Mouse (Mus musculus) CH12.LX (cell line): Measurements from ENCODE around the gene Depdc7. TPM values are rescaled to one million over a fixed set of nuclear protein-coding genes. Genes with fewer than 3 reads are reported as not detected.

Experiments
- DNase-seq: peaks from one replicate; pipeline ENCODE4 v3.0.0-alpha.2; 2013; ENCODE audit errors: extremely low read depth
- H3K27ac ChIP-seq: 2 replicates; pipeline ENCODE4 v1.5.1; 2012; ENCODE audit warnings: low read depth, mild to moderate bottlenecking, control low read depth, moderate library complexity; ENCODE audit not compliant: insufficient read depth
- H3K27me3 ChIP-seq: replicated peaks from 2 replicates; pipeline ENCODE3; 2012; ENCODE audit warnings: inconsistent platforms
- H3K36me3 ChIP-seq, 2 experiments: replicated peaks in 1 of 2; 2 replicates each; pipeline versions ENCODE3 to v1.6.1; 2012; ENCODE audit warnings: inconsistent platforms in 1 of 2, low read length in 1 of 2, mild to moderate bottlenecking in 1 of 2, mixed read lengths in 1 of 2, moderate library complexity in 1 of 2; ENCODE audit not compliant: control insufficient read depth in 1 of 2, insufficient read depth in 1 of 2
- H3K4me1 ChIP-seq, 2 experiments: 2 replicates each; pipeline ENCODE4 v1.6.1; 2012; ENCODE audit warnings: inconsistent platforms in 1 of 2, moderate library complexity in 1 of 2; ENCODE audit not compliant: insufficient read depth in 2 of 2, control insufficient read depth in 1 of 2
- H3K4me2 ChIP-seq: 2 replicates; pipeline ENCODE4 v1.6.1; 2012; ENCODE audit warnings: low read depth, mild to moderate bottlenecking, control low read depth; ENCODE audit not compliant: poor library complexity, insufficient read depth, severe bottlenecking
- H3K4me3 ChIP-seq, 3 experiments: fragments of 150-350 bp in 1 of 3; sonication (generic) in 1 of 3; replicated peaks in 1 of 3; 2 replicates each; pipeline versions ENCODE3 to v1.5.1; 2011 to 2012; ENCODE audit warnings: low read depth in 2 of 3, low read length in 2 of 3, mild to moderate bottlenecking in 2 of 3, moderate library complexity in 2 of 3, control low read depth in 1 of 3, improper control_type of control experiment in 1 of 3, inconsistent platforms in 1 of 3, mixed read lengths in 1 of 3; ENCODE audit not compliant: poor library complexity in 1 of 3
- H3K79me2 ChIP-seq: replicated peaks from 2 replicates; pipeline ENCODE4 v1.6.1; 2012; ENCODE audit warnings: mild to moderate bottlenecking, moderate library complexity; ENCODE audit not compliant: control insufficient read depth, poor library complexity, insufficient read depth, severe bottlenecking; ENCODE audit errors: extremely low read depth
- H3K9ac ChIP-seq: 2 replicates; pipeline ENCODE4 v1.6.1; 2012; ENCODE audit warnings: low read depth, mild to moderate bottlenecking, control low read depth, moderate library complexity; ENCODE audit not compliant: insufficient read depth
- H3K9me3 ChIP-seq: replicated peaks from 2 replicates; pipeline ENCODE3; 2012; ENCODE audit warnings: low read length, inconsistent platforms, mixed read lengths
- CHD1 ChIP-seq: IDR thresholded peaks from 2 replicates; pipeline ENCODE4 v1.6.1; 2012; ENCODE audit warnings: low read depth, low read length, improper control_type of control experiment, inconsistent platforms
- CHD2 ChIP-seq: IDR thresholded peaks from 2 replicates; pipeline ENCODE4 v1.6.1; 2011; ENCODE audit warnings: low read length, improper control_type of control experiment
- CTCF ChIP-seq, 2 experiments: IDR thresholded peaks in 1 of 2; conservative IDR thresholded peaks in 1 of 2; 2 replicates each; pipeline ENCODE4 v1.5.1; 2011 to 2012; ENCODE audit warnings: low read depth in 2 of 2, low read length in 2 of 2, improper control_type of control experiment in 1 of 2, inconsistent platforms in 1 of 2, mild to moderate bottlenecking in 1 of 2, moderate library complexity in 1 of 2
- EP300 ChIP-seq: IDR thresholded peaks from 2 replicates; pipeline ENCODE4 v1.6.1; 2011; ENCODE audit warnings: low read length, improper control_type of control experiment
- GABPA ChIP-seq: IDR thresholded peaks from 2 replicates; pipeline ENCODE4 v1.6.1; 2012; ENCODE audit warnings: low read depth, low read length, improper control_type of control experiment, inconsistent platforms; ENCODE audit not compliant: insufficient replicate concordance
- HCFC1 ChIP-seq: IDR thresholded peaks from 2 replicates; pipeline ENCODE4 v1.6.1; 2012; ENCODE audit warnings: low read depth, mild to moderate bottlenecking, inconsistent platforms, low read length, improper control_type of control experiment
- KAT2A ChIP-seq: IDR thresholded peaks from 2 replicates; pipeline ENCODE4 v1.6.1; 2012; ENCODE audit warnings: low read length, improper control_type of control experiment, inconsistent platforms; ENCODE audit not compliant: insufficient replicate concordance
- MAX ChIP-seq: IDR thresholded peaks from 2 replicates; pipeline ENCODE4 v1.6.1; 2011; ENCODE audit warnings: low read length, improper control_type of control experiment
- MEF2A ChIP-seq: IDR thresholded peaks from 2 replicates; pipeline ENCODE4 v1.6.1; 2014; ENCODE audit warnings: low read depth, mild to moderate bottlenecking, inconsistent platforms, low read length, improper control_type of control experiment, borderline replicate concordance
- MXI1 ChIP-seq: IDR thresholded peaks from 2 replicates; pipeline ENCODE4 v1.6.1; 2011; ENCODE audit warnings: mild to moderate bottlenecking, low read depth, low read length, improper control_type of control experiment
- MYC ChIP-seq: IDR thresholded peaks from 2 replicates; pipeline ENCODE4 v1.6.1; 2011; ENCODE audit warnings: low read depth, mild to moderate bottlenecking, improper control_type of control experiment, low read length
- NELFE ChIP-seq: IDR thresholded peaks from 2 replicates; pipeline ENCODE4 v1.6.1; 2011; ENCODE audit warnings: low read depth, low read length, improper control_type of control experiment
- PAX5 ChIP-seq: IDR thresholded peaks from 2 replicates; pipeline ENCODE4 v1.6.1; 2012; ENCODE audit warnings: low read length, inconsistent platforms, mixed read lengths
- POLR2A ChIP-seq: IDR thresholded peaks from 2 replicates; pipeline ENCODE4 v1.6.1; 2011; ENCODE audit warnings: low read depth, mild to moderate bottlenecking, improper control_type of control experiment, low read length
- POLR2AphosphoS2 ChIP-seq: IDR thresholded peaks from 2 replicates; pipeline ENCODE4 v1.6.1; 2011; ENCODE audit warnings: low read depth, low read length, improper control_type of control experiment
- RAD21 ChIP-seq: IDR thresholded peaks from 2 replicates; pipeline ENCODE4 v1.6.1; 2011; ENCODE audit warnings: low read depth, mild to moderate bottlenecking, low read length, improper control_type of control experiment, moderate library complexity
- RCOR1 ChIP-seq: conservative IDR thresholded peaks from 2 replicates; pipeline ENCODE4 v1.6.1; 2012; ENCODE audit warnings: low read depth, mild to moderate bottlenecking, inconsistent platforms, low read length, improper control_type of control experiment
- SIN3A ChIP-seq: IDR thresholded peaks from 2 replicates; pipeline ENCODE4 v1.6.1; 2012; ENCODE audit warnings: low read length, improper control_type of control experiment, inconsistent platforms
- TCF12 ChIP-seq: IDR thresholded peaks from 2 replicates; pipeline ENCODE4 v1.6.1; 2014; ENCODE audit warnings: low read depth, mild to moderate bottlenecking, inconsistent platforms, low read length, improper control_type of control experiment
- USF2 ChIP-seq: conservative IDR thresholded peaks from 2 replicates; pipeline ENCODE4 v1.6.1; 2011; ENCODE audit warnings: low read depth, low read length, improper control_type of control experiment
- dilution Hi-C: fragments of 300-500 bp; cut with MboI; formaldehyde crosslinking; loops from 2 replicates; pipeline ENCODE4 v1.14.3; 2020; ENCODE audit warnings: low sequenced_read_pairs; ENCODE audit not compliant: extremely low pct_unique_long_range_greater_than_20kb, extremely low pct_ligation_motif_present
- in situ Hi-C: fragments of 300-500 bp; cut with MboI; formaldehyde crosslinking; loops from 3 replicates; pipeline ENCODE4 v1.14.3; 2019; ENCODE audit warnings: low sequenced_read_pairs, low pct_ligation_motif_present, low pct_unique_long_range_greater_than_20kb, mixed read lengths
- polyA plus RNA-seq: library from polyadenylated mRNA; unstranded; fragments of >175 nt; gene quantifications from 2 replicates; pipeline ENCODE4 v1.2.1, GENCODE M21; 2012; ENCODE audit warnings: low read depth; ENCODE audit not compliant: insufficient read length
- total RNA-seq, 2 experiments: library from RNA; depleted of rRNA; stranded (reverse); fragments of 300-350 nt in 1 of 2; fragments of >200 nt in 1 of 2; gene quantifications; 2 replicates each; pipeline ENCODE4 v1.2.3; 2012 to 2014

Gene Depdc7
- total and polyA plus RNA-seq, 3 experiments, result 0.32 to 4.3 (median 0.81) TPM

DNA sequence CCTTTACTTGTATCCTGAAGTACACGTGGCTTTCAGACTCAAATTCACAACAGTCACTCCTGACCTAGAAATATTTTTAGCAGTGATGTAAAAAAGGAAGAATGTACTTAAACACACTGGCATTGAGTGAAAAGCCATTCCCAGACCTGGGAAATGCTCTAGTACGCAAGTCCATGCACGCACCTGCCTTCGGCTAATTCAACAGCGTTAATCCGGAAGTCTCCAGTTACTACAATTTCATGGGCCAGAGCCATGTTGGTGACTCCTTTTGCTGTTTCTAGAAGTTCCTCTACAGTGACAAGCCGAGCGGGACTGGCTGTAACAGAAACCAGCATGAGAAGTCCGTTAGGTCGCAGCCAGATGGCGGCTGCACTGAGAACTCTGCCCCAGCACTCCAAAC is 43.0 kb downstream of the Depdc7 start:
- Histone ChIP-seq H3K9me3 (no peaks in the 10 kb centered on the region), H3K36me3 (no peaks in the 10 kb centered on the region), H3K9ac (no peak overlapping the region), H3K27me3 (no peaks in the 10 kb centered on the region), H3K27ac (no peak overlapping the region), H3K4me3 (no peak overlapping the region), H3K4me2 (no peak overlapping the region), H3K79me2 (no peaks in the 10 kb centered on the region), H3K4me1 (no peaks in the 10 kb centered on the region)
- in situ Hi-C loops (no loop called here), dilution Hi-C loops (no loop called here)
- no peak for TF ChIP-seq MEF2A
- DNase-seq, result no peak

- in situ Hi-C loops, result no loop called here
- Histone ChIP-seq H3K79me2 (no peaks in the 10 kb centered on the region), H3K27me3 (no peaks in the 10 kb centered on the region)
- TF ChIP-seq NELFE (no peak), HCFC1 (no peak), MXI1 (no peak), KAT2A (no peak), MEF2A (no peak), SIN3A (no peak), CHD1 (no peak), MAX (no peak), PAX5 (no peak), EP300 (no peak), RCOR1 (no peak), RAD21 (no peak), CTCF (conservative IDR thresholded peaks at IDR 0.05 in 1 of 2, IDR thresholded peaks at IDR 0.05 in 1 of 2; ENCODE audit: low read depth in 2 of 2, low read length in 2 of 2) (no peak), USF2 (no peak), POLR2A (no peak), MYC (no peak), GABPA (no peak), POLR2AphosphoS2 (no peak), TCF12 (no peak), CHD2 (no peak)
- TF ChIP-seq, all 38 proteins: peak for 0
- DNase-seq, result no peak
- peaks cover 9 to 43% of the 10 kb centered on the region in 2 experiments for H3K4me1 ChIP-seq
- no peak overlapping the region for H3K4me2 ChIP-seq
- no peaks in the 10 kb centered on the region for H3K9me3 ChIP-seq
- dilution Hi-C loops, result no loop called here
- no peak overlapping the region for H3K4me3 ChIP-seq
- H3K36me3 ChIP-seq, result no peaks in the 10 kb centered on the region
- H3K9ac ChIP-seq, result no peak overlapping the region
- H3K27ac ChIP-seq, result no peak overlapping the region
These were observed 50.1 kb downstream of the Depdc7 start for GRCm38 (mm10) chr2:104692551-104692950.
